Mouse (Mus musculus) megakaryocyte, adult 5-6 weeks (primary cell): ENCODE data around the gene Fam110a. TPM values are rescaled to one million over a fixed set of nuclear protein-coding genes. Genes with fewer than 3 reads are reported as not detected.

Experiments
- ATAC-seq: 2 replicates; pipeline ENCODE4 v1.8.0; 2016; ENCODE audit warnings: mild to moderate bottlenecking, inconsistent platforms; ENCODE audit not compliant: poor library complexity, severe bottlenecking
- total RNA-seq, 2 experiments: library from RNA; stranded (forward) in 1 of 2; stranded (reverse) in 1 of 2; fragments of 153-499, 151-499 nt in 1 of 2; fragments of 221-1000, 200-1000 nt in 1 of 2; gene quantifications; 2 replicates each; pipeline versions ENCODE4 v1.2.3 to v1.2.4; 2015 to 2017

Fam110a gene
- total RNA-seq, 2 experiments from 2014 or later: 8.6 to 14.8 TPM

DNA sequence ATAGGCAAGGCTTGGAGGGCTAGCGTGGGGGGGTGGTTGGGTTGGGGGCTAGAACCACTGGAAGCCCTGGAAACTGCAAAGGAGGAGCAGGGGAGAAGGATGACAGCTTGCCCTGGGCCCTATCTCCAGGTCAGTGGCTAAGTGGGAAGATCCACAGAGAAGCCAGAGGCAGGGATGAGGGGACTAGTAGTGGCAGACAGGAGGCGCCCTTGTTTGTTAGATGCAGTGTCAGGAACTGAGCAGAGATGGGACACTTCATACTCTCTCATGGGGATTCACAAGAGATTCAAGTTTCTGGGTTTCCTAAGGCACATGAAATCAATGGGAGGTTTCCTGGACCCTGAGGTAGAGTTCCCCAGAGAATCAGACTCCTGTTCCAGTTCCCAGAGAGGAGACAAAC, 38.8 kb downstream of the Fam110a start:
- ATAC-seq: peak; percentile 51; the same call in 1 of the 2 replicates

DNA sequence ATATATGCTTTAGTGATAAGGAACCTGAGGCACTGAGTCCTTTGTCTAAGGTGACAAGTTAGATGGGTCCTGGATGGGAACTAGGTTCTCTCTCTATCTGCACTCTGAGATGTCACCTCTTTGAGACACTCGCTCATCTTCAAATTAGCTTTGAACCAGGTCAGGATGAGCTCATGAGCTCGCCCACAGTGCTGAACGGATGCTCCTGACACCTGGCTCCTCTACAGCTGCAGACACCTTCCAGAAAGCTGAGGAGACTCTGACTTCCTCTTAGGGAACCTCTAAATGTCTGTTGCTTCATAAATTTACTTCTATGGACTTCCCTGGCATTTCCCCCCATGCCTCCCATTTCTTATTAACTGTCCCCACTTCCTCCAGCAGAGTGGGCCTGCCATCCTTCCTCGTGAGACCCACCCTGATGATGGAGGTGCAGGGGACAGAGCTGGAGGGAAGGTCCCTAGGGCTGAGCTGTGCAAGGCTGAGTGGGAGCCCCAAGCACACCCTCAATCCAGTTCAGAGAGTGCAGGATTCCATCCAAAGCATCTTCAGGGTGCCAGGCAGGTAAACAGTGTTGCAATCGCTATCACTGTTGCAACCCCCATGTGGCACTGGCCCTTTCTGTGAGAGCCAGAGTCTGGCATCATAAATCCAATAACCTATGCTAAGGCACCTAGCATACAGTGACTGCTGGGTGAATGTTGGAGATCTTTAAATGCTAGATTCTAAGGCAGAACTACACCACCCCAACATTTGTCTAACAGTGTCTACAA, 40.2 kb downstream of the Fam110a start:
- ATAC-seq: no peak

DNA sequence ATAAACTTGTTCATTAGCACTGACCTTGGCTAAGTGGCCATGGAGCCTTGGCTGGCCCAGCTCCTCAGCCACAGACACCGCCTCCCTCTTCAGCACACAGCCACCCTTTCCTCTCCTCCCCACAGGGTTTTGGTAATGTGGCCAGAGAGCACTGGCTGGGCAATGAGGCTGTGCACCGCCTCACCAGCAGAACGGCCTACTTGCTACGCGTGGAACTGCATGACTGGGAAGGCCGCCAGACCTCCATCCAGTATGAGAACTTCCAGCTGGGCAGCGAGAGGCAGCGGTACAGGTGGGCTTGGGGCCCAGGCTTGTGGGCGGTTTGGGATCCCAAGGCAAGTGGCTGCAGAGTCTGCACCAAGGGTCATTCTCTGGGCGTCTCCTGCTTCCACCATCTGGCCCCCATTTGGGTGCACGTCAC, 41.2 kb downstream of the Fam110a start:
- ATAC-seq: no peak

DNA sequence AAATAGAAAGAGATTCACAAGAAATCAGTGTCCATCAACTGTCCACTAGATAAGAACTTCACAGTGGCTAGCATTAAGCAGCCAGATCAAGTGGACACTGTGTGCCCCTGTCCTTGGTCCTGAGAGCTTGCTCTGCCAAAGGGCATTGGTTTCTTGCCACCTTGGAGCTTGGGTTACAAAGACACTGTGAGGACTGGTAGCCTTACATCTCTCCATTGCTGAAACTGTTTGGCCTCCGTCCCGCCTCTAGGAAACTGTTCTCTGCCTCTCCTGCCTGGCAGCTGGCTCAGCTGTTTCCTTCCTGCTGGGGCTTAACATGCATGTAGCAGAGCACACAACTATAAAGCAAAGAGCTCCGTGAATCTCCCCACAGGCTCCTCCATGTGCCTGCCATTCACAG, 42.1 kb downstream of the Fam110a start:
- no peak for ATAC-seq

DNA sequence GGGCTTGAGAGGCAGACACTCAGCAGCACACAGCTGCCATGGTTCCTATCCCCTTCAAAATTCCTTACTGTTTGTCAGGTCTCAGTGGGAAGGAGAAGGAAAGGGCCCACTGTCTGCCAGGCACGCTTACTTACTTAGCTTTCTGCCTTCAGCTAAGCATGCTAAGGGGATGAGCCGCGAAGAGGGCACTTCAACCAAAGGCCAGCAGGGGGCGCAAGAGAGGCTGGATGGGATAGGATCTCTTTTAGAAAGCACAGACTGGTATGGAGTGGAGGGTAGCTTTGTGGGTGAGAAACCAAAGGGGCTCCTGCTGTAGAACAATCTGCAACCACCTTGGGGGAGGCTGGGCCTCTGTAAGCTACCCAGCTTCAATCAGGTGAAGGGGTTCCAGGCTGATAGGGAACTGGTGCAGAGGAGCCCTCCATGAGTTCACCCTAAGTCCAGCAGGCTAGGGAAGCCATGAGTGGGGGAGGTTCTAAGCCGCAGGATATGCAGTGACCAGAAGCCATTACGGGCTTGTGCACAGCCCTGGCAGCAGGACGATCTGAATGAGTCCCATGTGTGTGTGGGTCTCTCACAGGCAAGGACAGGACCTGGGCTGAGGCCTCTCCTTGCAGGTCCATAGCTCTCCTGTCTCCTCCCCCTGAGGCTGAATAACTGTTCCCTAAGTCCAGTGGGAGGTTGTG, 49.5 kb downstream of the Fam110a start:
- ATAC-seq: peak; percentile 90

DNA sequence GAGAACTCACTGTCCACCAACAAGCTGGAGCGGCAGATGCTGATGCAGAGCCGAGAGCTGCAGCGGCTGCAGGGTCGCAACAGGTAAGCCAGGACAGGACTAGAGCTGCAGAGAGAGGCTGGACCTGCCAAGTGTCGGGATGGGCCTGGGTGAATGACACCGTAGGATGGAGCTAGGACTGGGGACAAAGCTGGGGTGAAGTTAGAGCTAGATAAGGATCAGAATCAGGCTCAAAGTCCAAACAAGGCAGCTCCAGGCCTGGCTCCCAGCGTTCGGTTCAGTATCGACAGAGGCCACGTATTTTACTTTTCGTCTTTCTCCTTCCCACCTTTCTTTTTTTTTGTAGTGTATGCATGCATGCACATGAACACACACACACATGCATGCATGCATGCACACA, 52.9 kb downstream of the Fam110a start:
- ATAC-seq: no peak

GRCm38 (mm10) chr2:151925715-151926114, 54.3 kb downstream of the Fam110a start:
- no peak for ATAC-seq

DNA sequence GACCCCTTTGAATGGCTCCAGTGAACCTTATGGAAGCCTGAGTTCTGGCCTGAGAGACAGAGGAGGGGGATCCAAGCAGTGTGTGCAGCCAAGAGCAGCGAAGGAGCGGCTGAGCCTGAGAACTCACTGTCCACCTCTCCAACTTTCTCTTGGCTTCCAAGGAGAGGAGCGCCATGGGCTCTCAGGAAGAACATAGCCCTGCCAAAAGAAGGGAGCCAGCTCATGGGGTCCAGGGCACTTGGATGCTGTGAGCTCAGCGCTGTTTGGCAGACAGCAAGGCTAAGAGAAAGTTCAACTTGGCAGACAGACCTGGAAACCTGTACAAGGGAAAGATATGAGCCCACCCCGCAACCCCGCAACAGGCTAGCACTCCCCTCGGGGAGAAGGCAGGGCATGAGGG, 55.7 kb downstream of the Fam110a start:
- no peak for ATAC-seq

DNA sequence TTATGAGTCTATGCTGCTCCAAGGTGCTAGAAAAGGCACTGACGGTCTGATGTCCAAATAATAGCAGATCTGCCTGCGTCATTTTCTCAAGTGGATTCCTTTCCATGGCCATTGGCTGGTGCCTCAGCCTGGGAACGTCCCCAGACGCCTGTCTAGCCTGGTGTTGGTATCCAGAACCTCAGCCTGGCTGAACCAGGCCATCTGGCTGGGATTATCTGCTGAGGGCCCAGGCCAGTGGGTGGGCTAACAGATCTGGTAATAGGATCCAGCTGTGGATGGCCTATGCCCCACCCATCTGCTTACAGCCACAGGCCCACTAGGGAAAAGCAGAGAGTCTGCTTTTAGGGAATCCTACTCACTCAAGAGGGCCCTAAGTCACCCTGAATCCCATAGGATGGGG, 58.4 kb downstream of the Fam110a start:
- no peak for ATAC-seq

- no peak for ATAC-seq
These were observed 59.0 kb downstream of the Fam110a start for GRCm38 (mm10) chr2:151921068-151921467.

Other genes with a start within 250 kb of the Fam110a start
- 18.0 and 19.0 TPM in 2 replicates for gene Psmf1, start 236.0 kb downstream of the Fam110a start, total RNA-seq (2015)
- 10.1 and 10.8 TPM in 2 replicates for gene Psmf1, start 236.0 kb downstream of the Fam110a start, total RNA-seq (2017)
- not detected in 2 replicates for gene Rspo4, start 137.3 kb downstream of the Fam110a start, total RNA-seq (2015)
- gene Rspo4, start 137.3 kb downstream of the Fam110a start, total RNA-seq (2017): not detected in 2 replicates
- gene Angpt4, start 69.0 kb downstream of the Fam110a start, total RNA-seq (2015): not detected in 2 replicates
- 0.26 TPM in 1 of 2 replicates, not detected in the other for gene Angpt4, start 69.0 kb downstream of the Fam110a start, total RNA-seq (2017)
- gene Slc52a3, start 16.3 kb upstream of the Fam110a start, total RNA-seq (2015): 1.0 and 1.4 TPM in 2 replicates
- 0.07 and 0.53 TPM in 2 replicates for gene Slc52a3, start 16.3 kb upstream of the Fam110a start, total RNA-seq (2017)
- not detected in 2 replicates for gene Scrt2, start 101.3 kb upstream of the Fam110a start, total RNA-seq (2015)
- not detected in 2 replicates for gene Scrt2, start 101.3 kb upstream of the Fam110a start, total RNA-seq (2017)
- 0.96 and 1.9 TPM in 2 replicates for gene Srxn1, start 125.3 kb upstream of the Fam110a start, total RNA-seq (2015)
- 2.0 and 2.5 TPM in 2 replicates for gene Srxn1, start 125.3 kb upstream of the Fam110a start, total RNA-seq (2017)
- not detected in 2 replicates for gene Tcf15, start 163.3 kb upstream of the Fam110a start, total RNA-seq (2015)
- gene Tcf15, start 163.3 kb upstream of the Fam110a start, total RNA-seq (2017): not detected in 2 replicates
- 53.9 and 60.9 TPM in 2 replicates for gene Csnk2a1, start 246.6 kb upstream of the Fam110a start, total RNA-seq (2015)
- 95.3 and 105 TPM in 2 replicates for gene Csnk2a1, start 246.6 kb upstream of the Fam110a start, total RNA-seq (2017)